Mouse (Mus musculus) thymus, adult 18-20 months (tissue): ENCODE data around the gene Pyroxd2.

Experiments used
- DNase-seq, 2 experiments: peaks; one replicate each; pipeline ENCODE4 v3.0.0; 2022; ENCODE audit warnings: mixed read lengths in 2 of 2

Gene Pyroxd2

DNA sequence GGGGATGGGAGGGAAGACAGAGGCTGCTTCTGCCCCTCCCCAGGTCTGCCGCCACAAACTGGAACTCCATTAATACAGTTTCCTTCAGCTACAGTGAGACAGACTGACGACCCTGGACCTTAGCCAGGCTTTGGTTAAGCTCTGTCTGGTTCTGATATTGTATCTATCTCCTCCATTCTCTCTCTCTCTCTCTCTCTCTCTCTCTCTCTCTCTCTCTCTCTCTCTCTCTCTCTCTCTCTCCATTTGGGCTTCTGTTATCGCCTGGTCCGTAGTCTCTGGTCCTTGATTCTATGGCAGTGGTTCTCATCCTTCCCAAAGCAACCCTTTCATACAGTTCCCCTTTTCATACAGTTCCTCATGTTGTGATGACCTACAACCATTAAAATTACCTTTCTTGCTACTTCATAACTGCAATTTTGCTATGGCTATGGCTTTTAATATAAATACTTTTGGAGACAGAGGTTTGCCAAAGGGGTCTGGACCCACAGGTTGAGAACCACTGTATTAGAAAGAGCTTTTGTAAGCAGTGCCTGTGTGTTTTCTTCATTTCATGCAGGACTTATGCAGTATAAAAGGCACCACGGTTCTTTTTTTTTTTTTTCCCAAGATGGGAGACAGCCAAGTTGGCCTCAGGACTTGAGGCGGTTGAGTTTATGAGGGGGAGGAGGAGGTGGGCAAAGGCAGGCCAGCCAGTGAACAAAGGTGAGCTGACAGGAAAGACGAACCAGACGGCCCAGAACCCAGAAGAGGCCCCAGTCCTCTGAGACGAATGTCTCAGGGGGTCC lies 7.3 kb downstream of the Pyroxd2 start:
- DNase-seq: no peak

DNA sequence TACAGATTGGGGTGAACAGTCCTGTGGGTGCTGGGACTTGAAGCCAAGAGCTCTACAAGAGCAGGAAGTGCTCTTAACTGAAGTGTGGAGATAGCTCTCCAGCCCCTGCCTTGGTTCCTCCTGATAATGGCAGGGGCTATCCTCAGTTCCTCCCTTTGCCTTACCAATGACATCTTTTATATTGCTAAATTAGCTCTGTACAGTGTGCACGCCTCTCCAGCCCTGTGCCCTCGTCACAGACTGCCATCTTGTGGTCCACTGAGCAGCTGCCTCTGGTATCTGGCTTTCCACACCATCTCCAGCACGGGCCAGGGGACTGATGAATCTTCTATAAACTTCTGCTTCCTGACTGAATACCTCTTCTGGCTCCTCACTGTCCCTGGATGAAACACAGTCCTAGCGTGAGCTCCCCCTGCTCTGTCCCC lies 8.4 kb downstream of the Pyroxd2 start:
- no peak for DNase-seq

DNA sequence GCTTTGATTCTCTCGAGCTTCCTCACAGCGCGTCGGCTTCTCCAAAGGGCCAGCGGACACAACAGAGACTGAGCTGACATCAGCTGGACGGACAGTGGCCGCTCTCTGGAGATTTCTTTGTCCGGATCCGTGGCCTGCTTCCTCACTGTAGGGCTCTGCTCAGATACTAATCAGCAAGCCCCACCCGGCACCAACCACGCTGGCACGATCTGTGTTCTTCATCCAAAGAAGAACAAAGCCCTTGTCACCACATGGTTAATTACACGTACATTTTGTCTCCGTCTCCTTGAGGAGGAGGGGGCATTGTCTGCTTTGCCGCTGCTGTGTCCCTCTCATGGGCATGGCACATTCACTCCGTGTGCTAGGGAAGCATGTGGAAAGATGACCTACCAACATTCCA lies 9.3 kb downstream of the Pyroxd2 start:
- DNase-seq: no peak

DNA sequence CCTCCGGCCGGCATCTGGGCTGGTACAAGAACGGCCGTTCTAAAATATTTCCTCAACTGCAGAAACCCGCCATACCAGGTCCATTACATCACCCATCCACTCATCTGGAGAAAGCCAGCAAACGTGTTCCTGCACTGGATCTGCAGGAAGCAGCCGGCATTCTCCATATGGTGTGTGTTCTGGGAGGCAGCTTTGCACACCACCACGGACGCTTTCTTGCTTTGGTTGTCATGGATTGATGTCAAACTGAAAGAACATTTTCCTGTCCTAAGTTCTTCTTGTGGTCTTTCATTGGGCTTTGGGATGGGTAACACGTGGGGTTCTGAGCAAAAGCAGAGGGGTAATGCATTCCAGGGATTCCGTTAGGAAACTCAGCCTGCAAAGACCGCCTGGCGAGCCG lies 10.7 kb downstream of the Pyroxd2 start:
- DNase-seq: no peak

DNA sequence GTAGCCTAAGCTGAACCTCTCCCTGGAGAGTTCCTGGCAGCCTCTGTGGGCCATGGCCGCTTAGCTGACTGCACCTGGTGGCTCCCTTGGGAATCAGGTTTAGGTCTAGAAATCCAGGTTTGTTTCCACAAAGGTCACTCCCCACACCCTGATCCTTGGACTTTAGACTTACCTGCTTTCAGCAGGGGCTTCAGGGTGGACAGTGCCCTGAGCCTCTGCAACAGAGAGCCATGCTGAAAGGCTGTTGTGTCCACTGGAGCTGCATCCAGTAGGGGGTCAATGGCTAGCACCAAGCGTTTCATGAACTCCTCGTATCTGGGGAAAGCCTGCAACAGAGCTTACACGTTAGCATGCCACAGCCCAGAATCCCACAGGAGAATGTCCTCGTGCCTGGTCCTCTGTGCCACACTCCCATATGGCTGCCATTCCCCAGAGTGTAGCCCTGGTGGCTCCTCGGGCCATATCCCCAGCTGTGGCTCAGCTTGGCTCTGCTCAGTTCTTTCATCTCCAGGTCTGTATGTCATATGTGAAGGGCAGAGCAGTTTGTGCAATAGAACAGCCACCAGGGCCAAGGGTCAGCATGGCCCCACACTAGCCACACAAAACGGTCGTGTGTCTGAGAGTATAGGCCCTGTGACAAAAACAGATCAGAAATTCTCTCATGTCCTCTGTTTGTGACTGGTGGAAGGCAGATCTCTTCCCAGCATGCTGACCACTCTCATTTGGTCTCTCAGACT lies 12.2 kb downstream of the Pyroxd2 start:
- DNase-seq: no peak

DNA sequence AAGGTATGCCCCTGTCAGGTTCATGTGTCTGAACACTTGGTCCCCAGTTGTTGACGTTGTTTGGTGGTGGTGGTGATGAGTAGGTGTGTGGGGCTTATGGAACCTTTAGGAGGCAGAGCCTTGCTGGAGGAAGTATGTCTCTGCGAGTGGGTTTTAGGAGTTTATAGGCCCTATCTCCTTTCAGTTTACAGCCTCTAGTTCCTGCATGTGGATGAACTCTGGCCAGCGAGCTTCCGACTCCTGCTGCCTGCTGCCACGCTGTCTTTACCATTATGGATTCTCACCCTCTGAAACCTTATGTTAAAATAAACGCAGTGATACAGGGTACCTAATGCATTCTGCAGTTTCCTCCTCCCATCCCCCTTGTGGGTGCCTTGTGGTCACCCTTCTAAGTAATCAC lies 12.8 kb downstream of the Pyroxd2 start:
- no peak for DNase-seq

DNA sequence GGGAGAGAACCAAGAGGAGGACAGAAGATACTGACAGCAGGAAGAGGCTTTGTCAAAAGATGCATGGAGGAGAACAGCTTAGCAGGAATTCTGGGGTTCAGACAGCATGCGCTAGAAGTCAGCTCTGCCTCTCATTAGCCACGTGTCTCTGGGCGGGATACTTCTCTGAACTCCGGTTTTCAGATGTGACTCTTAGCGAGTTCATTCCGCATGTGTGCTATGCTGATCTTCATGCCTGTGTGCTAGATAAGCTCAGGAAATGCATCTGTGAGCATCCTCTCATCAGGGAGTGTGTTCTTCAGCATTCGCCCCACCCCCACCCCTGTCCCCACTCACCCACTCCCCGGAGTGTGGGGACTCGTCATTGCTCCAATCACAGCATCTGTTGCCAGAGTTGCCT lies 14.8 kb downstream of the Pyroxd2 start:
- no peak for DNase-seq

DNA sequence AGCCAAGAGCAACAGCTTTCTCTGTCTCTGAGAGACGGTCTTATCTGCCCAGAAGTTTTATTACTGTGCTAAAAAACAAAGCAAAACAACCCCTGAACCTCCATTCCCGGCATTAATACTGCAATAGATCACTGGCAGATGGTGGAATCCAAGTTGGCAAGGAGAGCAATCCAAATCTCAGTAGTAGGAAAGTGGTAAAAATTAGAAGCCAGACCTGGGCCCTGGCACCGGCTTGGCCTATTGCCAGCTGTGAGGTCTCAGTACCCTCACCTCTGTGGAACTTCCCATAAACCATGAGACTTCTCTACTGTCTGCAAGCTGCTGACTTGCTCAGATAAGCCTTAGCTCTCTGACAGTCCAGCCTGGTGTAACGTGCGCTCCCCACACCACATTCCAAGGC lies 17.6 kb downstream of the Pyroxd2 start:
- DNase-seq: no peak

DNA sequence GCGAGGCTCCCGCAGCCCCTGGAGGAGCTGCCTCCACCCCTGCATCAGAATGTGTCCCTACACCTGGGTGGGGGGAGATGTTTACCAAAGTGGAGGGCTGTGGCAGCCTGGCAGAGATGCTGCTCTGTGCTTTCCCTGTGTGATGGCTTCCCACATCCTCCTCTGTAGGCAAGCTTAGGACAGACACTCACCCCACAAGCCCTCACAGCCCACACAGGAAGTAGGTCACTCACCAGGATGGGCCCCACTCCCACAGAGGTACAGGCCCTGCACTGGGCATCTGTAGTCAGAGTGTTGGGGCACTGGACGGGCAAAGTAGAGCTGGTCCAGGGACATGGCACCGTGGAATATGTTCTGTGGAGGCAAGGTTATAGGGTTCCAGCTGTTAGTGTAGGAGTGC lies 25.2 kb downstream of the Pyroxd2 start:
- no peak for DNase-seq

DNA sequence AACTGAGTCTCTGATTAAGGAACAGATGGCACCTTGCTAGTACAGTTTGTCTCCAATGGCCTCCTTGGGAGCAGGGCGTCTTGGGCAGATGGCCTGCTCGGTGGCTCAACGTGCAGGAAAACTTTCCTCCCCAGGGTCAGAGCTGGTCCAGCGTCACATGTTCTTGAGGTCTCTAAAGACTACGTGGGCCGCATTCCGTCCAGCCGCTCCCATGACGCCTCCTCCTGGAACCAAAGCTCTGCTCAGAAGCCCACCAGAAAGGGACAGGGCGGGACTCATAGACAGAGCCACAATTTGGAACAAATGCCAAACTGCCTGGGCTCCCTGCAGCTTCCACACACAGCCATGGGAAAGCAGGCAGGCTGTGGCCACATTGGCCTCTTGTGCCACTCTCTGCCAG lies 25.8 kb downstream of the Pyroxd2 start:
- no peak for DNase-seq

DNA sequence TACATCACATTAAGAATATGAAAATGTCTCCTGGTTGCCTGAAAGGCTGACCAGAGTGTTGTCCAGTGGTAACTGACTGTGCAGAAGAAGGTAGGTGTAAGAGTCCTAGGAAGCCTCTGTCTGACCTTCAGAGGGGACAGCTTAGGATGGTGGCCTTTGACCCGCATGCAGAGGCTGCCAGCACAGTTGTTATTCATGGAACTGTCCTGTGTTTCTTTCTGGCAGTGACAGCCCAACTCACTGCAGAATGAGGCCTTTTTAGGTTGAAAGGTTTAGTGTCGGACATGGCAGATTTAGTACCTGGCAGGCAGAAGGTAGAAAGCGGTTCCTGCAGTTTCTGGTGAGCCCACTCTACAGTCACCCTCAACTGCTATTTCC lies 26.6 kb downstream of the Pyroxd2 start:
- no peak for DNase-seq

DNA sequence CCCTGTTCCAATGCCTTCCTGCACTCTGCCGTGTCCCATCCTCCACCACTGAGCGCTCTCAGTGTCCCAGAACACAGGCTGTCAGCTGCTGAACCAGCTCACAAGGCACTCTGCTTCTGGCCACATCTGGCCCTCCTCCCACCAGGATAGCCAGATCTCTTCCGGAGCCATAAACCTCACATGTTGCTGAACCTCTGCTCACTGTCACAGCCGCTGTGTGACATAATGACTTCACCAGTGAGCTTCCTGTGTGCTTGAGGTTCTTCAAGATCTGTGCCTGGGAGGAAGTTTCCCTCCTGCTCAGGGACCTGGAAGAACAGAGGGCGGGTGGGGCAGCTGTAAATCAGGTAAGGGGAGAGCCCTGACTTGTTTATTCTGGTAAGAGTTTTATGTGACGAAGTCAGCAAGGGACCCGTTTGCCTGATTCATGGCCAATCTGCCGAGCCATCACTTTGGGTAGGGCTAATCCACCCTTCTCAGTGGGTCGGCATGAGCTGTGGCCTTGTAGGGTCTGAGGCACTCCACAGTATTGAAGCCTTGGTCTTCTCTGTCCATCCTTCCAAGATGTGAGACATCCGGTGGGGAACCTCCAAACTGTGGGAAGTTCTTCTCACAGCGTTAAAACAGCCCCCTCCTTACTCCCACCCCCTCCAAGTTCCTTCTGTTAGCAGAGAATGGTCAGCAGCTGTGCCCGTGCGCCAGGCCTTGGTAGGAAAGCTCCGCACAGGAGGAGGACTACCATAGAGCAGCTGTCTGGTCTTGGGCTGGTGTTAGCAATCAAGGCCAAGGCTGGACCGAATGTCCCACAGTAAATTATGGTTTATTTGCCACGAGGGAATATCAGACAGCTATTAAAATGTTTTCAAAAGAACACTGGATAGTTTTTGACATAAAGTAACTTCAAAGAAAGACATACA lies 27.3 kb downstream of the Pyroxd2 start:
- no peak for DNase-seq

DNA sequence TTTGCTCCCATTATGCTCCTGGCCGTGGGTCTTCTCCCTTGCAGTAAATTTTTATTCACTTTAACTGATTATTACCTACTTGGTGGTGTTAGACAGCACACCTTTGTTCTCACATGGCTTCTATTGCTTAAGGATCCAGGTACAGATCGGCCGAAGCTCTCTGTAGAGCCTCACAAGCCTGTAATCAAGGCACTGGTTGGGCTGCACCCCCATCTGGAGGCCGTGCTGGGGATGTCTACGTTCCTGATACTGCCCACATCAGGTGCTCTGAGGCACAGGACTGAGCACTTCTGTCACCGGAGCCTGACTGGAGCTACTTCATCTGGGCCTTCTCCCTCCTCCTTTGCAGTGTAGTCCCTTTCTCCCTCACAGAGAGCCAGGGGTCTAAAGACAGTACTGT lies 29.3 kb downstream of the Pyroxd2 start:
- DNase-seq: no peak

DNA sequence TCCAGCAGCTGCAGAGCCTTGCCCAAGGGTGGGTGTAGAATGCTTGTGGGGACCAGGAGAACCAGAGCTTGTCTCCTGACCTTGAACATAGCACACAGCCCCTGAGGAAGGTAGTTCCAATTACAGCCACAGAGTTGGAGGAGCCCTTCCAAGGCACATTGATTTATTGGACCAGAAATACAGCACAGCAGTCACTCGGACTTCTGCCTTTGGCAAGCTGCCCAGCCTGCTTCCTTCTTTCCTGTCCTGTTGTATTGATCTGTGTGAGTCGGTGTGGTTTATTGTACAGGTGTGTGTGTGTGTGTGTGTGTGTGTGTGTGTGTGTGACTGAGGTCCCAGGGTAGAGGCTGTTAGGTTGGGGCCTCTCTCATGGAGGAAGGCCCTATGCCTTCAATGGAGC lies 30.1 kb downstream of the Pyroxd2 start:
- no peak for DNase-seq

DNA sequence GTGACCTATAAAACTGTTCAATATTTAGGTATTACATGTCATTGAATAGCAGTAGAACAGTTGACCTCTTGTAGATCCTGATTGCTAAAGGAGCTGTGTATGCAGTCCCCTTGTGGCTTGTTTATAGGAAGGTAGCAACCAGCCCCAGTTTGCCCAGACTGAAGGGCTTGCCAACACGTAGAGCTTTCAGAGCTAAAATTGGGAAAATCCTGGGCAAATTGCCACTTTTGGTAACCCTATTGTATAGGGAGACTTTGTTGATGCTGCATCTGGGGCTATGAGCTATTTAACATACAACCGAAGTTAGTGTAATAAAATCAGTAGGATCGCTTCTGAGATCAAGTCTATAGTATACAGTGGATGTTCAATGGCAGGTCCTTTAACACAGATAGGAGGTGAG lies 34.5 kb downstream of the Pyroxd2 start:
- no peak for DNase-seq

DNA sequence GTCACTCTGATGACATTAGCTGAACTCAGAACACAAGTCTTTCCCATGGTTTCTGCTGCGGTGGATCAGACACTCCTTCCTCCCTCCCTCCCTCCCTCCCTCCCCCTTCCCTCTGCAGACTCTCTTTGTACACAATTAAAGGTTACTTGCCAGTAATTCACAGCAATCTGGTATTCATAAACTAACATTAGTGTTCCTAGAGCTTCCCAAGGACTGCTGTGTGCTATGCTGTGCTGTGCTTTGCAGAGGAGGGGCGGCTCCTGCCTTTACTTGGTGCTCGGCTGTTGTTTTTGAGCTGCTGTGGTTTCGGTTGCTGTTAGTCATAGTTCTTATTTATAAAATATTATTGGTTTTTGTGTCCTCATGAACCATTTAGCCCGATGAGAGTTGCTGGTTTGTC lies 34.9 kb downstream of the Pyroxd2 start:
- DNase-seq: no peak

DNA sequence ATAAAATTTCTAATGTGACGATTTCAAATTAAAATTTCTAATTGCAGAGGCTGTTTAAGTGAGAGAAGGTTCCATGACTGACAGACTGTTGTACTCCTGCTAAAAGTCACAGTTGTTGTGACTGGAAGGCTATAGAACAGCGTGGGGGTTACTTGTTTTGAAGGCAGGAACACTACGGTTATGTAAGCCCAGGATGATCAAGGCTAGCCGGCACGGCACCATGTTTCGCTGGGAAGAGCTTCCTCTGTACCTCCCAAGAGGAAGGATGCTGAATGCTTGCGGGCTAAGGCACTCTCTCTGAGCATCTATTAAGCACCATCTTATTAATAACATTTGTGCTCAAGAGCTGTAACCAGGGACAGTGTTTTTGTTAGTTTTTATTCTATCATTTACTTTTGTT lies 36.1 kb downstream of the Pyroxd2 start:
- DNase-seq: no peak

DNA sequence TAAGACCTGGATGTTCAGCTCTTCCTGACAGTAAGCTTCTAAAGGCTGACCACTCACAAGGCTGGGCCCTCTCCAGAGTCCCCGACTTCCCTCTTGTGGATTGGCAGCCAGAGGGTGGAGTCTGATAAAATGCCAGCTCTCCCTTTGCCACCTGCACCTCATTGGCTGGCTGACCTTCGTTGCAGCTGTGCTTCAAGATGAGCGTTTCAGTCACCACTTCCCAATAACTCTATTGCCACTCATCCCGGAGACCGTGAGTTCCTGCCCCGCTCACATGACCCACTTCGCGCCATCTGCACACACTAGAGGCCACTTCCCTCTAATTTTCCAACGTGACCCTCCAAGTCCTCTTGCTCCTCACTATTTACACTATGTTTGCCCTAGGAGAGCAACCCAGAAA lies 38.8 kb downstream of the Pyroxd2 start:
- no peak for DNase-seq

DNA sequence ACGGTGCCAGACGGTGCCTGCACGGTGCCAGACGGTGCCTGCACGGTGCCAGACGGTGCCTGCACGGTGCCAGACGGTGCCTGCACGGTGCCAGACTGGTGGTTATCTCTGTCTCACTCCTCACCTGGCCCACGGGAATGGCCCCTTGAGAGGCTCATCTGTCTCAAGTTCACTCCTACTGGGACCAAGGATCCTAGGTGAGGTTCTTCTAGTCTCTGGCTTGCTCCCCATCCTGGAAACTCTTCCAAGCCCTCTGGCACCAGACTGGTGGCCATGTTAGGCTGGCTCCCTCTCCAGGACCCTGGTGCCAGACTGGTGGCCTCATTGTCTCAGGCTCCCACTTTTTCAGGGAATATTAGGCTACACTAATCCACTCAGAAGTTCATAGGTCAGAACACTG lies 53.1 kb downstream of the Pyroxd2 start:
- no peak for DNase-seq

DNA sequence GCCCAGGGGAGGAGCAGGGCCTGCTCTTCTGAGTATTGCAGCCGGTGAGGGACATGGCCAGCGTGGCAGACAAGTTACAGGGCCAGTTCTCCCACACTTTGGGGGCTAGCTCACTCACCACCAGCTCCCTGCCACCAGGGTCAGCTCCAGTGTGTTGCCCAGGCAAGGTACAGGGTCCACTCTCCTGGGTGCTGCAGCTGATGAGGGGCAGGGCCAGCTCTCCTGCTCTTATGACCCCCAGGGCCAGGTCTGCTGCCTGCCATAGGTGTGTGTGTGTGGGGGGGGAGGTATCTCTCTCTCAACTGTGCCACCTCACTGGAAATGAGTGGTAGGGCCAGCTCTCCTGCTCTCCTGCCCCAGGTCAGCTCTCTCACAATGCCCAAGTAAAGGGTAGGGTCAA lies 54.0 kb downstream of the Pyroxd2 start:
- no peak for DNase-seq

DNA sequence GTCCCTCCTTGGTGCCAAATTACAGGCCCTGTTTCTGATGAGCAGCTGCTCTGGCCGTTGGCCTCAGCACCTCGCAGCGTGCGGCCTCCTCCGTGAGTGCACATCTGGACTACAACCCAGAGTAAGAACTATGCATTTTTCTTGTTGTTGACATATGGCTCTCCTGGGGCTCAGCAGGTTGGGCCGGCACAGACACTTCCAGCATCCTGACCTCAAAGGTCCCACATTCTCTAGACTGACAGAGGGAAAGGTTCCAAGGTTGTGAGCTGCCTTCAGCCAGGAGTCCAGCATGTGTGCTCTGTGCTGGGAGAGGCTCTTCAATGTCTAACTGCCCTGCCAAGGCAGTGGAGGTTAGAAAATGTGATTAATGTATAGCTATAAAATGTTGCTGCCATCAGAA lies 55.2 kb downstream of the Pyroxd2 start:
- no peak for DNase-seq

DNA sequence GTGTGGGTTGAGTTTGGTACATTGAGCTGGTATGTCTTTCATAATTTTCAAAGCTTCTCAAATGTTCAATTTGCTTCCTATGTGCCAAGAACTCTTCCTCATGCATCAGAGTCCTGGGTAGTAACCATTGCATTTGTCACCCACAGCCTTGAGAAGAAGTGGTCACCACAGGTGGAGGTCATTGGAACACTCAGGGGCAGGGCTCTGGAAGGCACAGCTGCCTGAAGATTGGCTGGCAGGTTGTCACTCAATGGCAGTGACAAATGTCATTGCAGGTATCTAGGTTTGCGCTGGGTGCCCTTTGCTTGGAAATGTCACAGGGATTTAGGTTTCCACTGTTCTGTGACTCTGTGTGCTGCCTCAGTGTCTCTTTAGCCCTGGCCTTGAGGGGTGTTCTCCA lies 62.3 kb downstream of the Pyroxd2 start:
- no peak for DNase-seq

DNA sequence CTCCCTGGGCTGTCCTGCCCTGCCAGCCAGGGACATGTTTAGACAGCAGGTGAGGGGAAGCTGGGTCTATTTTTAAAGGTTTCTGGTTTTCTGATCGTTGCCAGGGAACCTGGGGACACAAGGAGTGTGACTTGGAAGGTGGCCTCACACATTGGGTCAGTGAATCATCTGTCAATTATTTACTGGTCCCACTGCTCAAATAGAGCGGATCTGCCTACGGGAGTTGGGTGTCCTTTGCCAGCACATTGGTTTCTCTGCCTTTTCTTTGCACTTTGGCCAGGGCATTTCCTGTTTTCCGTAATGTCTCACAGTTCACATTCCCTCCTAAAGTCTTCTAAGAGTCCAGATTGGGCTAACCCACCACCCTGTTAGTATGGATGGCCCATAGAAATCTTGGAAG lies 62.8 kb downstream of the Pyroxd2 start:
- no peak for DNase-seq

DNA sequence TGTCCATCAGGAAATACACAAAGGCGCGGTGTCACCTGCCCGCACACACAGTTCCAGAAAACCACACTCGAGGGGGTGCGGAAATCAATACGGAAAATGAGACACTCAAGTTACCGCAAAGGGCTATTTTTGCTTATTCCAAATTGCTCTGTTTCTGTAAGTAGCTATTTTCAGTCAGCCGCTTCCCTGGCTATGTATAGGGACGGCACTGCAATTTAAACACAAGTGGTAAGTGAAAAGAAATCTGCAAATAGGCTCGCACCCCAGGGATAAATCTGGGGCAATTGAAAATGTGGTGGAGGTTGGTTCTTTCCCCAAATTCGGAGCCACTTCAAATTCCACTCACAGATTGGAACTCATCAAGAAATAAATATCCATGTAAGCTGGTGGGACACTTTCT lies 63.3 kb downstream of the Pyroxd2 start:
- no peak for DNase-seq
